Mouse (Mus musculus) thymus, adult 2 months (tissue): ENCODE measurements at regions not wholly inside any gene's neighbourhood (a gene's known extent, or its start where the extent isn't known, plus 50 kb on each side); places are given as distances from the start of the nearest gene placed in this dataset.

Source experiments
- DNase-seq: peaks from one replicate; pipeline ENCODE4 v3.0.0; 2021
- H3K27ac ChIP-seq: fragments of 200-500 bp; 2 replicates; pipeline ENCODE4 v1.5.1; 2012; ENCODE audit warnings: low read length, control low read depth; ENCODE audit not compliant: control insufficient read depth, insufficient read depth
- H3K27me3 ChIP-seq: fragments of 200-500 bp; 2 replicates; pipeline ENCODE4 v1.6.1; 2012; ENCODE audit warnings: mild to moderate bottlenecking, low read length, moderate library complexity, mixed read lengths; ENCODE audit not compliant: control insufficient read depth, insufficient read depth
- H3K36me3 ChIP-seq: fragments of 200-500 bp; 2 replicates; pipeline ENCODE4 v1.6.1; 2012; ENCODE audit warnings: mild to moderate bottlenecking, low read length, moderate library complexity; ENCODE audit not compliant: control insufficient read depth, insufficient read depth
- H3K4me1 ChIP-seq: fragments of 200-500 bp; replicated peaks from 2 replicates; pipeline ENCODE4 v1.6.1; 2012; ENCODE audit warnings: low read length; ENCODE audit not compliant: control insufficient read depth, insufficient read depth
- H3K4me3 ChIP-seq: fragments of 200-500 bp; 2 replicates; pipeline ENCODE4 v1.5.1; 2012; ENCODE audit warnings: mild to moderate bottlenecking, low read length, control low read depth, moderate library complexity; ENCODE audit not compliant: control insufficient read depth, insufficient read depth
- CTCF ChIP-seq: fragments of 200-500 bp; IDR thresholded peaks from 2 replicates; pipeline ENCODE4 v1.5.1; 2012; ENCODE audit warnings: mild to moderate bottlenecking, control low read depth, low read length, moderate library complexity, borderline replicate concordance; ENCODE audit not compliant: control insufficient read depth, poor library complexity, insufficient read depth; ENCODE audit errors: extremely low read depth
- POLR2A ChIP-seq: fragments of 200-500 bp; IDR thresholded peaks from 2 replicates; pipeline ENCODE4 v1.6.1; 2012; ENCODE audit warnings: mild to moderate bottlenecking, low read length, control low read depth, moderate library complexity; ENCODE audit not compliant: control insufficient read depth, poor library complexity, insufficient read depth; ENCODE audit errors: extremely low read depth
- WGBS: fragments of 180-500 bp; shearing (Covaris S2); methylation state at CpG from one replicate; pipeline ENCODE4 v1.1.7; 2018; 5-methylcytosine and 5-hydroxymethylcytosine counted together

DNA sequence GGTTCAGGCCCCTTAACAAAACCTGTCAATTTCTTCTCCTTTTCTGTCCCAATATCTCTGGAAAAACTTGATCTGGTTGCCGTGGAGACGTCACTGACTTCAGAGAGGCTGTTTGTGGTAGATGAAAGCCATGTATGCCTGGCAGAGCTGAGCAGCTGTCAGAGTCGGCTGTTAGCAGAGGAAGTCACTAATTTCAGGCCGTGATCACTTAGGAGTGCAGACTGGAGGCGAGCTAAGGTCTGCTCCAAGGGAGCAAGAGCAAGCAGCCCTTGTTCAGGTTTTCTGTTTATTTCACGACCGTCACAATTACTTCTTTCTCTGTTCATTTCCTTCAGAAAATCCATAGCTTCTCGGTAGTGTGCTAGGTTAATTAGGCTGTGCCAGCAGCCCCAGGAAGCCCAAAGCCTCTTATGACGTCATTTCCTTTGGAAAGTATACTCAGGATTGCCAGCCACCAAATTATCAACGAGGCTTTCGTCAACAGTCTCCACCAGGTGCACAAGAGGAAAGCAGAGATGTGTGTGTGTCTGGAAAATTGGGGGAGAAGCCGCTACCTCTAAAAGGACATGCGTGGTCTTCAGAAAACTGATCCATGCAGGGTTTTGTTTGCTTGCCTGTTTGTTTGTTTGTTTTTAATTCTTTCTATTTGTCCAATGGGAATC lies 161.2 kb downstream of the Qrsl1 start:
- Histone ChIP-seq H3K4me1 (peaks cover 48% of the 10 kb centered on the region), H3K36me3 (no peaks in the 10 kb centered on the region), H3K27ac (peak overlapping the region; percentile 99), H3K27me3 (no peaks in the 10 kb centered on the region), H3K4me3 (no peak overlapping the region)
- WGBS, result 5% methylated on average over 13 of the region's 13 CpGs
- TF ChIP-seq CTCF (no peak), POLR2A (no peak)
- peak; percentile 73 for DNase-seq

DNA sequence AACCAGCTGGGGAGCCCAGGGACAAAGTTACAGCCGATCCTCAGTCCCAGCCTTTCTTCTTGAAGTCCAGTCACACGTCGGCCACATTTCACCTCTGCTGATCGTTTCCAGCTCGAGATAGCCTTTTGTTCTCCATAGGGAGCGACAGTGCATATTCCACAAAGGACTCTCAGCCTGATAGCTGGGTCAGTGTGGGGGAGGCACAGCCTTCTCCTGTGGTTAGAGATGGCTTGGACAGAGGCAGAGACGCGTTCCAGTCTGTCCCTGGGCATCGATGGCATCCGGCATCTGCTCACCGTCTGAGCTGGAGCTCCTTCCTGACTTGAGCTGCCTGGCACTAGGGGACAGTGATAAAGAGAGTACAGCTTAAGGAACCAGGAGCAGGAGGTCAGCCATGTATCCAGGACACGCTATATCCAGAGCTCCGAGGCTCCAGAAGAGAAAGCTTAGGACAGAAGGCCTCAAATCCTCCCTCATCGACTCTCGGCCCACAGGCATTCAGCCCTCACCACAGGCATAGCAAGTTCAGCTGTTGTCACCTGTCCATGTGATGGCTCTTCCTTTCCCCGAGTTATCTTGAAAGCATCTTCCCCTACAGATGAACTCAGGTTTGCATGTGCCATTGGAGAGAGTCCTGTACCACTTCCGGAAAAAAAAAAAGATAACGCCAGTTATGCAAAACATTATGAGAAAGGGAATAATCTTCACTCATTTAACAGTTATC lies 160.0 kb downstream of the Qrsl1 start:
- no peak overlapping the region for H3K4me3 ChIP-seq
- H3K27me3 ChIP-seq, result no peaks in the 10 kb centered on the region
- no peaks in the 10 kb centered on the region for H3K36me3 ChIP-seq
- TF ChIP-seq CTCF, result 0 out of 2 replicates have a peak, but pooled peaks have one; percentile 12
- TF ChIP-seq POLR2A, result 0 out of 2 replicates have a peak, but pooled peaks have one; percentile 22
- peaks cover 48% of the 10 kb centered on the region for H3K4me1 ChIP-seq
- peak overlapping the region; percentile 99 for H3K27ac ChIP-seq
- WGBS, result 81% methylated on average over 18 of the region's 18 CpGs
- DNase-seq, result no peak

DNA sequence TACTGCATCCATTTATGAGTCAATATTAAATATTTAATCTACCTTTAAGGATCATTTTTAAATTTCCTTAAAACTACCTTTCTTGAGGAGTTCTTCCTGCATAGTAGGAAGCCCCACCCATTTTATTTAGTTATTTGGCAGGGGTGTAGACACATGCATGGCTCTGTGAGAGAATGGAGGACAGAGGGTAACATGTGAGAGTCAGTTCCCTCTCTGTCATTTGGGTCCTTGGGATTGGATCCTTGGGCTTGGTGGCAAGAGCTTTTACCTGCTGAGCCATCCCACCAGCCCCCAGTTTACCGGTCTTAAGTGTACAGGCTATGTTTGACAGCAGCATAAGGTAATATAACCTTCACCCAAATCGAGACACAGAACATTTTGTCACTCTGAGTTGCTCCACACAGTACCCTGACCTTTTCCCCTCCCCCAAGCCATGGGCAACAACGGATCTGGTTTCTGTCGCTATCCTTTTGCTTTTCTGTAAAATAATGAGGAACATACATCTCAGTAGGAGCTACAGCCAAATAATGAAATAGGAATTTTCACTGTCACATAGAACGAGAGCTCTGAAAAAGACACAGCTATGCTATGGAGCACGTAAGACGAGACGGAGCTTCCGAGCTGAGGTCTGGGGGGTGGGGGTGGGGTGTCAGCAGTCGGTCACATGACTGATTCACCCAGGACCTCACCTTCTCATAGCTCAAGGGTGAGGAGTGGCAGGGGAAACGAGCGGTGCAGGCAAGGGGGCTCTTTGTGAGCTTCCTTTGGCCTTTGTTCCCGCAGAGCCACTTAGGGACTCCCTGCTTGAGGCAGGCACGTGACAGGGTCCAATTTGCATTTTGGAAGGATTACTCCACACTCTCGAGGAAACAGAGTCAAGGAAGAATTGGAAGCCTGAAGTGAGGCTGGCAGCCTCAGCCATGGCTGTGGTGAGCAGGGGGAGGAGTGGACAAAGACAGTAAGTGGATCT lies 159.2 kb downstream of the Qrsl1 start:
- WGBS, result 52% methylated on average over 15 of the region's 15 CpGs
- H3K4me3 ChIP-seq, result peak overlapping the region; percentile 31
- no peaks in the 10 kb centered on the region for H3K27me3 ChIP-seq
- no peaks in the 10 kb centered on the region for H3K36me3 ChIP-seq
- no peak for DNase-seq
- H3K27ac ChIP-seq, result peak overlapping the region; percentile 54
- TF ChIP-seq CTCF, result no peak
- no peak for TF ChIP-seq POLR2A
- peaks cover 47% of the 10 kb centered on the region for H3K4me1 ChIP-seq

DNA sequence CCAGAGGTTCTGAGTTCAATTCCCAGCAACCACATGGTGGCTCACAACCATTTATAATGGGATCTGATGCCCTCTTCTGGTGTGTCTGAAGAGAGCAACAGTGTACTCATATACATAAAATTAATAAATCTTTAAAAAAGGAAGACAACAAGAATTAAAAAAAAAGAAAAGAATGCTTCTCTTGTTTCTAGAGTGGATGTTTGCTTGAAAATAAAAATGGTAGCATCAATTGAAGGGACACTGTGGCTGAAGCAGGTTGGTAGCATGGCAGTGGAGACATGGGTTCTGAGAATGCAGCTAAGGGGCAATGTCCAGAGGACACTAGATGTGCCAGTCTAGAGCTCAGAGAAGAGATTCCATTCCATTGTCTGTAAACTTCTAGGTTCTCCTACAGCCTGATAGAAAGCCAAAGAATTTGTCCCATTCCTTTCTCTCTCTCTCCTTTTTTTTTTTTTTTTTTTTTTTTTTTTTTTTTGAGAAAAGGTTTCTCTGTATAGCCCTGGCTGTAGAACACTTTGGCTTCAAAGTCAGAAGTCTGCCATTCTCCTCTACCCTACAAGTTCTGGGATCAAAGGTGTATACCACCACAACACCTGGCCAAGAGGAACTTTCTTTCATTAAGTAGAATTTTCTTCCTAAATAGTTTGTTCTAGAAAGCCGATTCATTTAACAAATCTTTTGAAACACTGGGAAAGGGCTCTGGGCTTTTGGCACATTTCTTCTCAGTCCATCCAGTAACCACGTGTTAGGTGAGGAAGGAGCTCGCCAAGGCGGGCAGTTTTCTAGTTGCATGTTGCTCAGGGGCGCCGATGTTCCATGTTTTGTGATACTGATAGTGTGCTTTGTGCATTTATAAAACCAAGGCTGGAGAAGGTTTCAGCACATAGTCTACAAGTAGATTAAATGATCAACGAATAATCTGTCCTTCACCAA lies 158.1 kb downstream of the Qrsl1 start:
- DNase-seq, result no peak
- Histone ChIP-seq H3K27ac (no peak overlapping the region), H3K36me3 (no peaks in the 10 kb centered on the region), H3K4me3 (no peak overlapping the region), H3K4me1 (peaks cover 38% of the 10 kb centered on the region), H3K27me3 (no peaks in the 10 kb centered on the region)
- no peak for TF ChIP-seq POLR2A
- no peak for TF ChIP-seq CTCF
- WGBS, result 91% methylated on average over 7 of the region's 7 CpGs

- WGBS, result 96% methylated on average over 8 of the region's 8 CpGs
- no peak for DNase-seq
- peaks cover 16% of the 10 kb centered on the region for H3K4me1 ChIP-seq
- H3K4me3 ChIP-seq, result no peak overlapping the region
- H3K27ac ChIP-seq, result no peak overlapping the region
- H3K36me3 ChIP-seq, result no peaks in the 10 kb centered on the region
- TF ChIP-seq CTCF (no peak), POLR2A (no peak)
- H3K27me3 ChIP-seq, result no peaks in the 10 kb centered on the region
Measured at GRCm38 (mm10) chr10:43745931-43746630, 155.5 kb downstream of the Qrsl1 start.
